Mouse (Mus musculus): Measurements from ENCODE around the gene Gm1123.

DNA sequence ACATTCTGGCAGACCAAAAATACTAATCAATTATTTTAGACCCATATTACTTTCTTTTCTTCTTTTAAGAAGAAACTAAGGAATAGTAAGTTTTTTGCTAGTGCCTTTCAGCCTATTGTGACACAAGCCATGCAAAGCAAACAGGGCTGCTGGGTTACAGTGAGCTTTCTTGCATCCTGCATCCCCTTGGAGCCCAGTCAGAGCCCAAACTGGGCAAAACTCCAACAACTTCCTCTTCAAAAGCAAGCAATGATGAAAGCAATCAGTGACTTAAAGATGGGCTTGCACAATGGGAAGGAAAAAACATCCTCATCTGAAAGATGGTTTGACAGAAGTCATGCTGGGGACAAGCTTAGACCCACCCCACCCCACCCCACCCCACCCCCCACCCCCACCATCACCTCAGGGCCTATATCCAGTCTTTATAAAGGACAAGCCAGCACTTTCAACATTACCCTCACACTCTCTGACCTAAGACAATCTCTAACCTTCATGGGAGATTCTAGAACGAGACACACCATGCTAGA is 13.3 kb upstream of the Gm1123 start:
- TF ChIP-seq GATA1 (IDR thresholded peaks at IDR 0.05; ENCODE audit: borderline replicate concordance, low read length) (no peak), FLI1 (IDR thresholded peaks at IDR 0.05; ENCODE audit: low read length) (no peak)

All from megakaryocyte, embryonic 14.5 days (primary cell).